Mouse (Mus musculus) cerebellum, adult 2 months (tissue): ENCODE measurements around the gene Fip1l1.

Source experiments
- CTCF ChIP-seq: fragments of 200-500 bp; IDR thresholded peaks from 2 replicates; pipeline ENCODE4 v1.5.1; 2011; ENCODE audit warnings: low read depth, mild to moderate bottlenecking, control low read depth, low read length, moderate library complexity, borderline replicate concordance; ENCODE audit not compliant: insufficient read depth
- POLR2A ChIP-seq: fragments of 200-500 bp; IDR thresholded peaks from 2 replicates; pipeline ENCODE4 v1.6.1; 2011; ENCODE audit warnings: low read length, control low read depth, borderline replicate concordance; ENCODE audit not compliant: insufficient read depth

DNA sequence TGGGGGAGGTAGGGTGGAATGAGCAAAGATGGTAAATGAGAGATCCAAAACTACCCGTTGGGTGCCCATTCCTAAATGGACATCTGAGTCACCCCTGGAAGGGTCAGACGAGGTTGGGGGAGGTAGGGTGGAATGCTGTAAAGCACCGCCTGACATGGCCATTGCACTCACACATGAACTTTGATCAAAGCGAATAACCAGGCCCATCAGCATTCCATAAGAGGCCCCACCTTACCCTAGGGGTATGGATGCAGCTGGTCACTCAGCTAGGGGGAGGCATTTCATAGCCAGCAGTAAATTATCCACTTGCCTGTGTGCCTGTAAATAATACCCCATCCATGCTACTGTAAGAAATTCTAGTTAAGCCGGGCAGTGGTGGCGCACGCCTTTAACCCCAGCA is 53.9 kb downstream of the Fip1l1 start:
- TF ChIP-seq POLR2A = no peak
- no peak for TF ChIP-seq CTCF
